Mouse (Mus musculus) E14TG2a.4 (cell line): ENCODE results near the gene Nol4l.

ENCODE experiments used
- CTCF ChIP-seq: conservative IDR thresholded peaks from 2 replicates; pipeline ENCODE4 v1.5.1; 2014; ENCODE audit warnings: low read length
- NANOG ChIP-seq: IDR thresholded peaks from 2 replicates; pipeline ENCODE4 v1.6.1; 2014; ENCODE audit warnings: borderline replicate concordance, low read length, mixed read lengths

DNA sequence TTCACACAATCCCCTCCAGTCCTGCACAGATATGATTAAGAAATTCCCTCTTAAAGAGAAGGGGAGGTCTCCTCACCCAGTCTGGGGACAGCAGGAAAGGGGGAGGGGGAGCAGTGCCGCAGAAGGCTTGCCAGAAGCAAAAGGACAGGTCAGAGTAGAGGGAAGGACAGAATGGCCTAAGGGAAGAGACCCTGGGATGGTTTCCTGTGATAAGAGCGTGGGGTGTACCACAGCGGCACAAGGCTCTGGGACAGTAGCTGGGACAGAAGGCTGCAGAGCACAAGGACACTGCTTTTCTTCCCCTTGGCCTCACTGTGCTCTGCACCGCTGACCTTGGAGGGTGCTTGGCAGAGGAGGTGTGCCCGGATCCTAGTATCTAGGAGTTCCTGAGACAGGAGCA lies 31.8 kb upstream of the Nol4l start:
- TF ChIP-seq CTCF (no peak), NANOG (no peak)
